Mouse (Mus musculus) layer of hippocampus, postnatal 14 days (tissue): ENCODE results near the gene Gm11361. TPM values are rescaled to one million over a fixed set of nuclear protein-coding genes. Genes with fewer than 3 reads are reported as not detected.

Experiments used
- DNase-seq, 2 experiments: peaks; one replicate each; pipeline ENCODE4 v3.0.0; 2021 to 2022; ENCODE audit warnings: low spot score in 2 of 2, mixed read lengths in 1 of 2
- long read RNA-seq, 2 experiments: library from polyadenylated mRNA; stranded (forward); transcript quantifications; one replicate each; pipeline ENCODE4 v2.0.0; 2021
- total RNA-seq, 2 experiments: library from RNA; stranded (reverse); gene quantifications; 2 replicates each; pipeline ENCODE4 v1.2.3; 2021

The Gm11361 gene
- total RNA-seq, result 10 to 100 TPM; 58.5 to 85.4 TPM
- long read RNA-seq, experiment 1, partial matches to known transcripts, result 0 of 1 reads
- long read RNA-seq, experiment 1, other reads (novel, unspliced or antisense), result 0 of 1 reads
- long read RNA-seq, experiment 2, partial matches to known transcripts, result 0 of 1 reads
- long read RNA-seq, experiment 2, other reads (novel, unspliced or antisense), result 0 of 1 reads

DNA sequence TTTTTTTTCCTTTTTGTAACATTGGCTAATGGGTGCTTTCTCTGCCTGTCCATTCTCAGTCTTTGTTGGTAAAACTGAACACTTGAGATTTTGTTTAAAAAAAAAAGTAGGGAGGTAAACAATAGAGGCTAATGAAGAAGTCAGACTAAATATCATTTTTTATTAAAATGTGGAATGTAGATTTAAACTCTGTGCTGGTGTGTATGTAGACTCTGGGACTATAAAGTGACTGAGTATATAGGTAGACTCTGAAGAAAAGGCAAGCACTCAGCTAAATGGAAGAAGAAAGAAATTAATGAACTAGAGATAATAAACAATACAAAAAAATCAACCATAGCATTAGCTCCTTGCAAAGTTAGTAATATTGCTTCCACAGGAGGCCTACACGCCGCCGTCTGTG, at the start of gene Gm11361:
Gene Gm11361 (plus strand): TSS at position 301 of the 400 bp plus-strand sequence.
- DNase-seq, result no peak

DNA sequence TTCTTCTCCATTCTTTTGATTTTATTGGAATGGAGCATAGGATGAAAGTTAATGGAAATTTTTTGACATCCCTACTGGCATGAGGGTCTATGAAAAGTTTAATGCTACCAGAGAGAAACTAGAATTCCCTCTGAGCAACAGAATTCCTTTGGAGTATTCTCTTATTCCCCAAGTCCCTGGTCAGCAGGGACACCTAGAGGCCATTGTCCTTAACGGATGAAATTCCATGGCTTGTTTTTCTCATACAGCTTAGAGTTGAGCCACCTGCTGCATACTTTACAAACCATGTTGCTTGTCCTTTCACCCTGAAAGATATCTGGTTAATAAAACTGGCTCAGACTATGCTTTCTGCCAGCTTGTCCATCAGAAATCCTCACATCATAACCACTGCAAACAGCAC, 7.1 kb downstream of the Gm11361 start:
- no peak for DNase-seq

DNA sequence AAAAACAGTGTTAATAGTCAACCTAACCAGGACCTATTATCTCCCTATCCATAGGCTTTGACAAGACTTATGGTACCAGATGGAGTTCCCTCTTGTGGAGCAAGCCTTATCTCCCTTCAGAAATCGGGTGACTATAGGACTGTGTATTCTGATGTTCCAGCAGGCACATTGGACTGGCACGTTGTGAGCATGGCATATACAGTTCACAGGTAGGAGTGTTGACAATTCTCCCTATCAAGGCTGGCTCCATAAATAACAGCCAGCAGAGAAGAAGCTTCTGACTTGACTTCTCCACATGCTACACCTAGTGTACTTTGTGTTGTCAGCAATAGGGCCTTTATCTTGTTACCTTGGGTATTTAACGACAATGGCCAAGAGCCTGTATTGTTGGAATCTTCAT, 30.0 kb downstream of the Gm11361 start:
- no peak for DNase-seq

- DNase-seq, result no peak
Measured at GRCm38 (mm10) chr13:28294272-28294671, 36.9 kb downstream of the Gm11361 start.

DNA sequence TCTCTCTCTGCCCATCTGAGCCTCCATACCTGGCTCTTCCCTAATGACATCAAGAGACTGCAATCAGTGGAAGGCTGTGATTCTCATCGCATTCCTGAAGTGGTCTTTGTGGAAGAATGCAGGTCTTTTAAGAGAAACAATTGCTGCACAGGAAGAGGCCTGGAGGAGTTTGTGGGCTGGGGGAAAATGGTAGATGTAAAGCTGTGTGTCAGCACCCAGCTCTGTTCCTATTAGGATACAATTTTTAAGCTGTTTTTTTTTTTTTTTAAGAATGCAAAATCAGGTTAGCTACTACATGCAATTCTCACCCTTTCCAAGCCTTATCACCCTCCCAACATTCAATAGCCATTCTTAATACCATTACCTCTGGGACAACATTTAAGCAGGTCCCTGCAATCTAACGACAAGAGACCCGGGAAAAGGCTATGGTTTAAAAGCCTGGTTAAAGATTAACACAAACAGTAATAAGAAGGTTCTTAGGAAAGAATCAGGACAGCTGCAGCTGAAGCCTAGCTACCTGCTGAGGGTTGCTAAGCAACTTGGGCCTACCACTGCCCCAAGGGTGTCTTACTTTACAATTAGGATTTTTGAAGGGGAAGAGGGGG, 37.5 kb downstream of the Gm11361 start:
- DNase-seq, result no peak

- peak in 1 of 2 experiments; percentile 9 for DNase-seq
Measured at GRCm38 (mm10) chr13:28295492-28295891, 38.2 kb downstream of the Gm11361 start.

- DNase-seq, result no peak
Measured at GRCm38 (mm10) chr13:28297098-28297497, 39.8 kb downstream of the Gm11361 start.

- DNase-seq, result no peak
Measured at GRCm38 (mm10) chr13:28297577-28297976, 40.2 kb downstream of the Gm11361 start.

Other genes starting within 250 kb of the Gm11361 start
- not detected for gene Prl4a1, start 241.3 kb upstream of the Gm11361 start, total RNA-seq
- gene Prl5a1, start 115.0 kb upstream of the Gm11361 start, total RNA-seq, result not detected